Mouse (Mus musculus) megakaryocyte-erythroid progenitor cell, adult 5-6 weeks (primary cell): Measurements from ENCODE around the gene Vmn2r88. TPM values are rescaled to one million over a fixed set of nuclear protein-coding genes. Genes with fewer than 3 reads are reported as not detected.
"Not testable (repeated sequence)": the region's sequence is repeated elsewhere in the genome, so short reads cannot be mapped to it uniquely, and the experiment has no call there.

Source experiments
- ATAC-seq: replicated peaks from 2 replicates; pipeline ENCODE4 v1.8.0; 2016; ENCODE audit warnings: mild to moderate bottlenecking, inconsistent platforms; ENCODE audit not compliant: severe bottlenecking, poor library complexity, low FRiP score, low TSS enrichment
- total RNA-seq, 2 experiments: library from RNA; stranded (forward) in 1 of 2; stranded (reverse) in 1 of 2; fragments of 200-1000, 215-1000 nt in 1 of 2; fragments of >200 nt in 1 of 2; fragmentation: Nextera tagmentation in 1 of 2; gene quantifications; 2 replicates each; pipeline ENCODE4 v1.2.3; 2014 to 2017

Gene Vmn2r88
- not detected in 2 replicates for total RNA-seq (2014; fragmentation: Nextera tagmentation)
- total RNA-seq (2017), result not detected in 2 replicates

GRCm38 (mm10) chr14:51410520-51410919 lies at the start of gene Vmn2r88:
Vmn2r88 (plus strand) TSS chr14:51410820.
- no peak for ATAC-seq

- no peak for ATAC-seq
Measured at GRCm38 (mm10) chr14:51361456-51361855, 49.2 kb upstream of the Vmn2r88 start, which contains the start of gene Gm7247. Gm7247 (plus strand) TSS chr14:51361756.

- no peak for ATAC-seq
Measured at GRCm38 (mm10) chr14:51382805-51383204, 27.8 kb upstream of the Vmn2r88 start.

- ATAC-seq, result no peak
Measured at GRCm38 (mm10) chr14:51384351-51384750, 26.3 kb upstream of the Vmn2r88 start.

- no peak for ATAC-seq
Measured at GRCm38 (mm10) chr14:51385741-51386140, 24.9 kb upstream of the Vmn2r88 start.

DNA sequence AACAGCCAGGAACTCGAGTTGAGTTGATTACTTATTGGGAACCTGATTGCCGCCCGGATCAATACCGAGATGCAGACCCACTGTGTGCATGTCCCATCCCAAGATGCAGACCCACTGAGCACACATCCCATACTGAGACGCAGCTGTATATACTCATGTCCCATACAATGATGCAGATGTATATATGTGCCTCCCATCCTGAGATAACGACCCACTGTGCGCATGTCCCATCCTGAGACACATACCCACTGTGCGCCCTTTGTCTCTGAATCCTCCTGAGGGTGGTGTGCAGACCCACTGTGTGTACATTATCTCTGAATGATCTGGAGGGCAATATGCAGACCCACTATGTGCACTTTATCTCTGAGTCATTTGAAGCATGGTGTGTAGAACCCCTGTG lies 22.9 kb upstream of the Vmn2r88 start:
- 0 out of 2 replicates have a peak, but pooled peaks have one; percentile 22 for ATAC-seq

DNA sequence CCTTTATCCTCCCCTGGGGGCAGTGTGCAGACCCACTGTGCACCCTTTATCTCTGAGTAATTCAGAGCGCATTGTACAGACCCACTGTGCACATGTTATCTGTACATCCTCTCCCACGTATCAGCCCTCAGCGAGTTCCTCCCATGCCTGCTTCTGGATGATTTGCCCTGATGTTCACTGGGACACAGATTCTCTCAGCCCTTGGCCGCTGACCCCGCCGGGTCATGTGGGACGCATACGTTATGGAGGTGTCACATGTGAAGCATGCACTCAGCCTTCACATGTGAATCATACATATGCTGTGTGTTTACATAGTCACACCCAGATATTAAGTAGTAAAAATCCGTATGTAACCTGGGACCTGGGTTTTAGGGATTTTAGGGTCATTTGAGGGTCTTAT lies 22.4 kb upstream of the Vmn2r88 start:
- ATAC-seq, result 0 out of 2 replicates have a peak, but pooled peaks have one; percentile 7

DNA sequence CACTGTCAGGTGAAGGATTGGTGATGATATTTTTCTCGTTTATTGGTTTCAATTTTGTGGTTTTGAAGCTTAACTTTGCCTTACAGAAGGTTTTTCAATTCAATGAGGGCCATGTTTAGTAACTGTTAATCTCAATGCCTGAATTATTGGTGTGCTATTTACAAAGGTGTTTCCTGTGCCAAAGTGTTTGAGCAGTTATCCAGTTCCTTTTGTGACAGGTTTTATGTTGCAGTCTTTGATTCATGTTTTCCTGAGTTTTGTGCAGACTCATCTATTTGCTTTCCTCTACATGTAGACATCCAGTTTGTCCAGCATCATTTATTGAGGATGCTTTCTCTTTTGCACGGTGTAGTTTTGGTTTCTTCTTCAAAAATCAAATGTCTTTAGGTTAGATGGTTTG lies 13.3 kb downstream of the Vmn2r88 start:
- no peak for ATAC-seq

- not testable (repeated sequence) for ATAC-seq
Measured at GRCm38 (mm10) chr14:51430138-51430537, 19.5 kb downstream of the Vmn2r88 start.

DNA sequence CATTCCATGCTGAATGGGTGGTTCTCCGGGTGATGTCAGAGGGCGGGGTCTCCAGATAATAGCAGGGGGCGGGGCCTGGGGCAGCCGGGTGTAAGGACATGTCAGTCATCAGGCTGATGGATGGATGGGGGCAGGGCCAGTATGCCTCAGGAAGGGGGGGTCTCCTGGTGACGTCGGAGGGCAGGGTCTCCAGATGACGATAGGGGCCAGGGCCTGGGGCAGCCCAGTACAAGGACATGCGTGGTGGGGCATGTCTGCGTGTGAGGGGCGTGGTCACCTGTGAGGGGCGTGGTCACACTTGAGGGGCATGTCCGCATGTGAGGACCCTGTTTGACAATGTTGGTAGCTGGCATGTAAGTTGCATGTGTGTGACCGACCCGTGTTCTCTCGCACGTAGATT lies 23.9 kb downstream of the Vmn2r88 start:
- no peak for ATAC-seq

- ATAC-seq, result no peak
Measured at GRCm38 (mm10) chr14:51435020-51435419, 24.4 kb downstream of the Vmn2r88 start.

DNA sequence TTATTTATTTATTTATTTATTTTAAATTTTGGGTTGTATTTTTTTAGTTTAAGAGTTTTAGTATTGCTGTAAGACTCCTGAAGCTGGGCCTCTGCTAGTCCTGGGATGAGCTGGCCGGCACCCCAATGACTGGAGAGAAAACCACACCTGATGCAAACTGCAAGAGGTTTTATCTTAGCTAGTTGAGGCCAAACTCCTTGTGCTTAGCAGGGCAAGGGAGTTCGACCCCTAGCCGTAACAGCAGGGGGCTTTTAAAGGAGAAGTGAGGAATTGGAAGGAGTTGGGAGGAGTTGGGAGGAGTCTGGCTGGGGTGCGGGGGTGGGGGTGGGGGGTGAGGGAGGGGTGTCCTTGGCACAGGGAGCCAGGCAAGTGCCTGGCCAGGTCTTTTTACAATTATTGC lies 28.3 kb downstream of the Vmn2r88 start:
- no peak for ATAC-seq

- not testable (repeated sequence) for ATAC-seq
Measured at GRCm38 (mm10) chr14:51451557-51451956, 40.9 kb downstream of the Vmn2r88 start, which contains the start of gene Vmn2r89. Vmn2r89 (plus strand) TSS chr14:51451857.

Other genes with a start within 250 kb of the Vmn2r88 start
- gene Rnase2b, start 248.6 kb upstream of the Vmn2r88 start, total RNA-seq (2014; fragmentation: Nextera tagmentation), result not detected in 2 replicates
- gene Rnase2b, start 248.6 kb upstream of the Vmn2r88 start, total RNA-seq (2017), result not detected in 2 replicates
- gene Ang2, start 211.7 kb upstream of the Vmn2r88 start, total RNA-seq (2014; fragmentation: Nextera tagmentation), result not detected in 2 replicates
- gene Ang2, start 211.7 kb upstream of the Vmn2r88 start, total RNA-seq (2017), result not detected in 2 replicates
- gene Ear14, start 207.4 kb upstream of the Vmn2r88 start, total RNA-seq (2014; fragmentation: Nextera tagmentation), result not detected in 2 replicates
- gene Ear14, start 207.4 kb upstream of the Vmn2r88 start, total RNA-seq (2017), result not detected in 2 replicates
- gene Rnase2a, start 154.7 kb upstream of the Vmn2r88 start, total RNA-seq (2014; fragmentation: Nextera tagmentation), result not detected in 2 replicates
- not detected in 2 replicates for gene Rnase2a, start 154.7 kb upstream of the Vmn2r88 start, total RNA-seq (2017)
- gene Gm7247, start 49.1 kb upstream of the Vmn2r88 start, total RNA-seq (2014; fragmentation: Nextera tagmentation), result not detected in 2 replicates
- gene Gm7247, start 49.1 kb upstream of the Vmn2r88 start, total RNA-seq (2017), result not detected in 2 replicates
- not detected in 2 replicates for gene Vmn2r89, start 41.0 kb downstream of the Vmn2r88 start, total RNA-seq (2014; fragmentation: Nextera tagmentation)
- gene Vmn2r89, start 41.0 kb downstream of the Vmn2r88 start, total RNA-seq (2017), result not detected in 2 replicates
- gene Gm5622, start 142.0 kb downstream of the Vmn2r88 start, total RNA-seq (2014; fragmentation: Nextera tagmentation), result not detected in 2 replicates
- not detected in 2 replicates for gene Gm5622, start 142.0 kb downstream of the Vmn2r88 start, total RNA-seq (2017)
- gene Gm17175, start 163.2 kb downstream of the Vmn2r88 start, total RNA-seq (2014; fragmentation: Nextera tagmentation), result not detected in 2 replicates
- gene Gm17175, start 163.2 kb downstream of the Vmn2r88 start, total RNA-seq (2017), result not detected in 2 replicates
- gene Gm17174, start 181.3 kb downstream of the Vmn2r88 start, total RNA-seq (2014; fragmentation: Nextera tagmentation), result not detected in 2 replicates
- not detected in 2 replicates for gene Gm17174, start 181.3 kb downstream of the Vmn2r88 start, total RNA-seq (2017)
- gene Gm17078, start 200.5 kb downstream of the Vmn2r88 start, total RNA-seq (2014; fragmentation: Nextera tagmentation), result not detected in 2 replicates
- not detected in 2 replicates for gene Gm17078, start 200.5 kb downstream of the Vmn2r88 start, total RNA-seq (2017)
- gene Gm4181, start 224.8 kb downstream of the Vmn2r88 start, total RNA-seq (2014; fragmentation: Nextera tagmentation), result not detected in 2 replicates
- gene Gm4181, start 224.8 kb downstream of the Vmn2r88 start, total RNA-seq (2017), result not detected in 2 replicates